Mouse (Mus musculus): ENCODE data around the gene Uqcrc2. TPM values are rescaled to one million over a fixed set of nuclear protein-coding genes. Genes with fewer than 3 reads are reported as not detected.

The Uqcrc2 gene
- 225 and 235 TPM in 2 replicates for total RNA-seq (2014; fragmentation: Nextera tagmentation)
- 200 and 213 TPM in 2 replicates for total RNA-seq (2017)
- polyA plus RNA-seq (2012): 10.3 and 11.3 TPM in 2 replicates

DNA sequence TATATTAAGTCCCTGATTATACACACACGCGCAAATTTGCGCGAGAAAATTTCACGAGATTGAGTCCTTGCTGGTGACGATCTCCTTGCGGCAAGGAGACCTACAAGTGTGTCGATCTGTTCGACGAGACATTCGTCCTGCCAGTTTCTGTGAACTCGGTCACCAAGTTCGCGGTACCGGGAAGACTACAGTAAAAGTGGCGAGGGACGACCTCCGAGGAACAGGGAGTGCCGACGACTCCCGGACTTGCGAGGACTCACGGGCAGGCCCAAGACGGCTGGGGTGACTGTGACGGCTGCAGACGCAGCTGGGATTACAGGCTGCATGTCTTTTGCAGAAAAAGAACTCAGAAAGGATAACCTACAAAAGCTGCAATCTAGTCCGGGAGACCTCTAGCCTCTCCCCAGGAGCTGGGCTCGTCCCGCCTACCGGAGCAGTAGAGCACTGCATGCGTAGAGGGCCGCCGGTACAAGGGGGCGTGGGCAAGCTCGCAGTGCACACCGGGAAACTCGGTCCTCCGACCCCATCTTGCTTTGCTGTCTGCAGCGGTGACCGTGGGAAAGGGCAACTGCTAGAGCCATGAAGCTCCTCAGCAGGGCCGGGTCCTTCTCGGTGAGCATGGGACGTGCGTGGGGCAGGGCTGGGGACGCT lies at the start of gene Uqcrc2:
Uqcrc2 (plus strand) TSS at position 466 of the 651 bp plus-strand sequence.
- Histone ChIP-seq H3K9me3 (replicated peaks) (no peaks in the 10 kb centered on the region), H3K27me3 (ENCODE audit: insufficient read depth, low read length) (peaks cover 9% of the 10 kb centered on the region; the same call in 1 of the 2 replicates), H3K36me3 (replicated peaks) (peaks cover 26% of the 10 kb centered on the region), H3K4me3 (ENCODE audit: low read depth, low read length) (peak within 1 kb of the TSS; percentile 92), H3K4me1 (ENCODE audit: insufficient read depth, low read depth, low read length) (peaks cover 34% of the 10 kb centered on the region)
- DNase-seq (ENCODE audit: low spot score) (peak; percentile 89), ATAC-seq (ENCODE audit: extremely low read depth, insufficient number of reproducible peaks, low FRiP score, poor library complexity, severe bottlenecking) (peak; percentile 98)
- TF ChIP-seq POLR2AphosphoS5 (IDR thresholded peaks at IDR 0.05; ENCODE audit: insufficient replicate concordance, low read depth, low read length) (no peak), CTCF (IDR thresholded peaks at IDR 0.05; ENCODE audit: low read depth, low read length) (0 out of 2 replicates have a peak, but pooled peaks have one; percentile 32)

DNA sequence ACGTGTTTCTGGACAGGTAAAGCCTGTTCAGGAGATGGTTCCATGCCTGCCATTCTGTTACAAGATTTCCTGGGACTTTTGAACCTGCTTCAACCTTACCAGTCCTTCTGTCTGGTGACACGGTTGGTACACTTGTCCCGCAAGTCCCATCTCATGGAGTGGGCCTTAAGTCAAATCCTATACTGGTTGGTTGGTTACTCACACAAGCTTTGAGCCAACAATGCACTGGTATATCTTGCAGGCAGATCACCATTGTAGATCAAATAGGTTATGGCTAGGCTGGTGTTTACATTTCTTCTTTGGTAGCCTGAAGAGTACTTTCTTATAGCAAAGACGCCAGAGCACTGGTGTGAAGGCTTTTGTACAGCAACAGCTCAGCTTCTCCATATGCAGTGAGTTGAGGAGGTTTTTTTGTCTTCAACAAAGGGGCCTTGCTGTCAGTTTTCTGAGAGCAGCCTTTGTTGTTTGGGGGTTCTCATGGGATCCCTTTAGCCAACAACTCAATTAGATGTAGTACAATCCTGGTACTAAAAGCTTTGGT lies 37.7 kb upstream of the Uqcrc2 start:
- no peaks in the 10 kb centered on the region for H3K36me3 ChIP-seq (replicated peaks)
- TF ChIP-seq TAL1 (conservative IDR thresholded peaks at IDR 0.05; ENCODE audit: low read depth, low read length) (no peak), CTCF (IDR thresholded peaks at IDR 0.05; ENCODE audit: low read depth, low read length) (no peak), POLR2AphosphoS5 (IDR thresholded peaks at IDR 0.05; ENCODE audit: insufficient replicate concordance, low read depth, low read length) (no peak)
- no peak overlapping the region for H3K4me3 ChIP-seq (ENCODE audit: low read depth, low read length)
- peaks cover 19% of the 10 kb centered on the region for H3K27me3 ChIP-seq (ENCODE audit: insufficient read depth, low read length)
- DNase-seq (ENCODE audit: low spot score) (no peak), ATAC-seq (ENCODE audit: extremely low read depth, insufficient number of reproducible peaks, low FRiP score, poor library complexity, severe bottlenecking) (no peak)
- H3K9me3 ChIP-seq (replicated peaks): no peaks in the 10 kb centered on the region
- H3K4me1 ChIP-seq (ENCODE audit: insufficient read depth, low read depth, low read length): no peaks in the 10 kb centered on the region

DNA sequence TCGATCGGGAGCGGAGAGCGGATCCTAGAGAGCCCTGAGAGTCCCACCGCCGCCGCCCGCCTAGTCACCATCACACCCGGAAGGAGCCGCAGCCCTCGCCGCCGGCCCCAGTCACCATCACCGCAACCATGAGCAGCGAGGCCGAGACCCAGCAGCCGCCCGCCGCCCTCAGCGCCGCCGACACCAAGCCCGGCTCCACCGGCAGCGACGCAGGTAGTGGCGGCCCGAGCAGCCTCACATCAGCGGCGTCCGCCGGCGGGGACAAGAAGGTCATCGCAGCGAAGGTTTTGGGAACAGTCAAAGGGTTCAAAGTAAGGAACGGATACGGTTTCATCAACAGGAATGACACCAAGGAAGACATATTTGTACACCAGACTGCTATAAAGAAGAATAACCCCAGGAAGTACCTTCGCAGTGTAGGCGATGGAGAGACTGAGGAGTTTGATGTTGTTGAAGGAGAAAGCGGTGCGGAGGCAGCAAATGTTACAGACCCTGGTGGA lies 37.2 kb upstream of the Uqcrc2 start:
- Histone ChIP-seq H3K36me3 (replicated peaks) (no peaks in the 10 kb centered on the region), H3K4me1 (ENCODE audit: insufficient read depth, low read depth, low read length) (no peaks in the 10 kb centered on the region), H3K27me3 (ENCODE audit: insufficient read depth, low read length) (peaks cover 19% of the 10 kb centered on the region), H3K9me3 (replicated peaks) (no peaks in the 10 kb centered on the region), H3K4me3 (ENCODE audit: low read depth, low read length) (no peak overlapping the region)
- DNase-seq (ENCODE audit: low spot score): no peak
- TF ChIP-seq TAL1 (conservative IDR thresholded peaks at IDR 0.05; ENCODE audit: low read depth, low read length) (no peak), GATA1 (IDR thresholded peaks at IDR 0.05; ENCODE audit: borderline replicate concordance, low read length) (no peak), POLR2AphosphoS5 (IDR thresholded peaks at IDR 0.05; ENCODE audit: insufficient replicate concordance, low read depth, low read length) (no peak), CTCF (IDR thresholded peaks at IDR 0.05; ENCODE audit: low read depth, low read length) (no peak), GATA2 (IDR thresholded peaks at IDR 0.05; ENCODE audit: borderline replicate concordance, low read depth, low read length) (no peak)
- ATAC-seq (ENCODE audit: extremely low read depth, insufficient number of reproducible peaks, low FRiP score, poor library complexity, severe bottlenecking): no peak

DNA sequence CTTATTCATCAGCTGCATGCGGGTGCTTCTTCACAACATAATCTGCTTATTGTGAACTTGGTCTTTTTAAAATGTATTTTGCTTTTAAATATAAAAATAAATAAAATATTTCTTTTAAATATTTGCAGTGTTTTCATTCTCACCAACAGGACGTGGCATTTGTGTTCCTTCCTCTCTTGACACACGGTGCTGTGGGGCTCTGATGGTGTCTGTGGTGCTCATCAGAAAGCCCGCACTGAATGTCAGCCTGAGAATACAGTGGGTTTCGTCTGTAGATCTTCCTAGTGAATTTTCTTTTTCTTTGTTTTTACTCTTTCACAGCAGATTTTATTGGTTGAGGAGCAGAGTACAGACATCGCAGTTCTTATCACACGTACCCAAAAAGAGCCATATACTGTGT lies 36.6 kb upstream of the Uqcrc2 start:
- DNase-seq (ENCODE audit: low spot score) (no peak), ATAC-seq (ENCODE audit: extremely low read depth, insufficient number of reproducible peaks, low FRiP score, poor library complexity, severe bottlenecking) (no peak)
- no peak for TF ChIP-seq GATA2 (IDR thresholded peaks at IDR 0.05; ENCODE audit: borderline replicate concordance, low read depth, low read length)
- TF ChIP-seq CTCF (IDR thresholded peaks at IDR 0.05; ENCODE audit: low read depth, low read length): no peak
- TF ChIP-seq POLR2AphosphoS5 (IDR thresholded peaks at IDR 0.05; ENCODE audit: insufficient replicate concordance, low read depth, low read length): no peak
- TF ChIP-seq TAL1 (conservative IDR thresholded peaks at IDR 0.05; ENCODE audit: low read depth, low read length): no peak
- no peak for TF ChIP-seq GATA1 (IDR thresholded peaks at IDR 0.05; ENCODE audit: borderline replicate concordance, low read length)
- Histone ChIP-seq H3K9me3 (replicated peaks) (no peaks in the 10 kb centered on the region), H3K27me3 (ENCODE audit: insufficient read depth, low read length) (peaks cover 19% of the 10 kb centered on the region), H3K4me3 (ENCODE audit: low read depth, low read length) (no peak overlapping the region), H3K36me3 (replicated peaks) (no peaks in the 10 kb centered on the region), H3K4me1 (ENCODE audit: insufficient read depth, low read depth, low read length) (no peaks in the 10 kb centered on the region)

DNA sequence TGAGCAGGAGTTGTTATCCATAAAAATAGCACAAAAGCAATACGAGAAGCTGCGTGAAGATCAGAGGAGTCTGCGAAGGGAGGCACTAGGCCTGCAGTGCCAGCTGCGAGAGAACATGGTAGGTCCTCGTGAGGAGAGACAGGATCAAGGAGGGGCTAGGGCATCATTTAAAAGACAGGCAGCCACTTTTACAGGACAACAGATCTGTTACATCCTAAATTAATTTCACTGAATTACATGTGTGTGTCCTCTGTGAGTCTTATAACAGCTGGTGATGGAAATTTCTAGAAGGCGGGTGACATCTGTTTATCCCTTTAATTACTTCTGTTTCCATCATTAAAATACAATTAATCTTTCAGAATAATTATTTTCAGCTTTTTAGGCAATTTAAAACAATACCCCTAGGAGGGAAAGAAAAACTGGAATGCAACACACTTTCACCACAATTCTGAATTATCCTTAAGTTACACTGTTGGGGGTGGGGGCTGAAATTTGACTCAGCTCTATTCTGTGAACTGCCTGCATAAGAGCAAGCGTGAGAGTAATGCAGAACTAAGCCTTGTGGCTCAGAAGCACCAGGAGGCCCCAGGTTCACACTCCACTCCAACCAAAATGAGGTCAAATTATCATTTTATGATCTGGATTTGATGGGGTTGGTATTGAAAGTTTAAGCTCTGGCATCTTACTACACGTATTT lies 14.8 kb upstream of the Uqcrc2 start:
- DNase-seq (ENCODE audit: low spot score) (no peak), ATAC-seq (ENCODE audit: extremely low read depth, insufficient number of reproducible peaks, low FRiP score, poor library complexity, severe bottlenecking) (no peak)
- no peak overlapping the region for H3K4me3 ChIP-seq (ENCODE audit: low read depth, low read length)
- peaks cover 13% of the 10 kb centered on the region for H3K27me3 ChIP-seq (ENCODE audit: insufficient read depth, low read length)
- TF ChIP-seq TAL1 (conservative IDR thresholded peaks at IDR 0.05; ENCODE audit: low read depth, low read length) (no peak), GATA2 (IDR thresholded peaks at IDR 0.05; ENCODE audit: borderline replicate concordance, low read depth, low read length) (no peak), CTCF (IDR thresholded peaks at IDR 0.05; ENCODE audit: low read depth, low read length) (no peak), POLR2AphosphoS5 (IDR thresholded peaks at IDR 0.05; ENCODE audit: insufficient replicate concordance, low read depth, low read length) (no peak), GATA1 (IDR thresholded peaks at IDR 0.05; ENCODE audit: borderline replicate concordance, low read length) (no peak)
- H3K36me3 ChIP-seq (replicated peaks): no peaks in the 10 kb centered on the region
- no peaks in the 10 kb centered on the region for H3K9me3 ChIP-seq (replicated peaks)
- no peaks in the 10 kb centered on the region for H3K4me1 ChIP-seq (ENCODE audit: insufficient read depth, low read depth, low read length)

DNA sequence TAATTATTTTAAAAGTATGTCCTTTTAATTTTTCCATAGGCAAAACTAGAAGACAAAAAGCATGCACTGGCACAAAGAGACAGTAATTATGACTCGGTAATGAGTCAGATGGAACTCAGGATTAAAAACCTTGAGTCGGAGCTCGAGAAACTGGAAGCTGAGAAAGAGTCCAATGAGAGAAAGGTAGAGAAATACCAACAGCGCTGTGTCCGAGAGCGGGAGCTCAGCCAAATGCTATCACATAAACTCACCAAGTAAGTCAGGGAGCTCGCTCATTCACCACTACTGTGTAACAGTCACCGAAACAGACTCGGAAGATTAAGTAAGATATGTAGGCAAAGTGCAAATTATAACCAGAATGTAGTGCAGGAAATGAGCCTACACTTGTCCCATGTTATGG lies 14.1 kb upstream of the Uqcrc2 start:
- Histone ChIP-seq H3K4me3 (ENCODE audit: low read depth, low read length) (no peak overlapping the region), H3K4me1 (ENCODE audit: insufficient read depth, low read depth, low read length) (no peaks in the 10 kb centered on the region), H3K36me3 (replicated peaks) (no peaks in the 10 kb centered on the region), H3K9me3 (replicated peaks) (no peaks in the 10 kb centered on the region), H3K27me3 (ENCODE audit: insufficient read depth, low read length) (peaks cover 13% of the 10 kb centered on the region)
- TF ChIP-seq POLR2AphosphoS5 (IDR thresholded peaks at IDR 0.05; ENCODE audit: insufficient replicate concordance, low read depth, low read length) (no peak), GATA1 (IDR thresholded peaks at IDR 0.05; ENCODE audit: borderline replicate concordance, low read length) (no peak), TAL1 (conservative IDR thresholded peaks at IDR 0.05; ENCODE audit: low read depth, low read length) (no peak), CTCF (IDR thresholded peaks at IDR 0.05; ENCODE audit: low read depth, low read length) (no peak), GATA2 (IDR thresholded peaks at IDR 0.05; ENCODE audit: borderline replicate concordance, low read depth, low read length) (no peak)
- no peak for DNase-seq (ENCODE audit: low spot score)
- no peak for ATAC-seq (ENCODE audit: extremely low read depth, insufficient number of reproducible peaks, low FRiP score, poor library complexity, severe bottlenecking)

All from G1E (cell line).